Mouse (Mus musculus) cerebral cortex, adult 2 months (tissue): ENCODE data around the gene Atp5mpl.

Source experiments
- WGBS: fragments of 180-500 bp; shearing (Covaris S2); methylation state at CpG from one replicate; pipeline ENCODE4 v1.1.7; 2018; 5-methylcytosine and 5-hydroxymethylcytosine counted together

The Atp5mpl gene

GRCm38 (mm10) chr12:111966683-111967173, at the start of gene Atp5mpl:
Gene Atp5mpl (minus strand): TSS chr12:111966977.
- WGBS = under 1% methylated on average over 37 of the region's 37 CpGs

GRCm38 (mm10) chr12:112016346-112016745, 49.6 kb upstream of the Atp5mpl start:
- 80% methylated on average over 4 of the region's 4 CpGs for WGBS

GRCm38 (mm10) chr12:112013271-112013801, 46.6 kb upstream of the Atp5mpl start:
- WGBS = 61% methylated on average over 14 of the region's 14 CpGs

- WGBS = 31% methylated on average over 12 of the region's 12 CpGs
Measured at GRCm38 (mm10) chr12:112012511-112013270, 45.9 kb upstream of the Atp5mpl start.

- WGBS = 17% methylated on average over 8 of the region's 8 CpGs
Measured at GRCm38 (mm10) chr12:112001223-112001622, 34.4 kb upstream of the Atp5mpl start.

GRCm38 (mm10) chr12:111999735-112000134, 33.0 kb upstream of the Atp5mpl start:
- 97% methylated on average over 7 of the region's 7 CpGs for WGBS

- WGBS = 95% methylated on average over 2 of the region's 2 CpGs
Measured at GRCm38 (mm10) chr12:111995161-111995560, 28.4 kb upstream of the Atp5mpl start.

GRCm38 (mm10) chr12:111992626-111993025, 25.8 kb upstream of the Atp5mpl start:
- 91% methylated on average over 5 of the region's 5 CpGs for WGBS

GRCm38 (mm10) chr12:111986756-111987155, 20.0 kb upstream of the Atp5mpl start:
- 50% methylated on average over 9 of the region's 9 CpGs for WGBS

GRCm38 (mm10) chr12:111983165-111983564, 16.4 kb upstream of the Atp5mpl start:
- 83% methylated on average over 2 of the region's 2 CpGs for WGBS

- WGBS = 84% methylated on average over 8 of the region's 8 CpGs
Measured at GRCm38 (mm10) chr12:111981831-111982230, 15.1 kb upstream of the Atp5mpl start.

GRCm38 (mm10) chr12:111980887-111981367, 14.2 kb upstream of the Atp5mpl start, which contains the start of gene Rd3l:
Gene Rd3l (minus strand): TSS chr12:111981317.
- WGBS = 42% methylated on average over 6 of the region's 6 CpGs

- WGBS = 76% methylated on average over 6 of the region's 6 CpGs
Measured at GRCm38 (mm10) chr12:111978274-111978673, 11.5 kb upstream of the Atp5mpl start.

- WGBS = 31% methylated on average over 6 of the region's 6 CpGs
Measured at GRCm38 (mm10) chr12:111977138-111977537, 10.4 kb upstream of the Atp5mpl start.

- WGBS = 82% methylated on average over 6 of the region's 6 CpGs
Measured at GRCm38 (mm10) chr12:111974578-111974977, 7.8 kb upstream of the Atp5mpl start.

- 88% methylated on average over 10 of the region's 10 CpGs for WGBS
Measured at GRCm38 (mm10) chr12:111972504-111972903, 5.7 kb upstream of the Atp5mpl start.

GRCm38 (mm10) chr12:111971231-111971686, 4.5 kb upstream of the Atp5mpl start, which contains the start of gene Tdrd9:
Gene Tdrd9 (plus strand): TSS chr12:111971559.
- whole genome bisulfite sequencing = 86% methylated on average over 18 of the region's 18 CpGs

GRCm38 (mm10) chr12:111970085-111970484, 3.3 kb upstream of the Atp5mpl start:
- 80% methylated on average over 4 of the region's 4 CpGs for WGBS

- WGBS = 67% methylated on average over 5 of the region's 5 CpGs
Measured at GRCm38 (mm10) chr12:111963339-111963738, 3.4 kb downstream of the Atp5mpl start.

- 39% methylated on average over 9 of the region's 9 CpGs for WGBS
Measured at GRCm38 (mm10) chr12:111958101-111958865, 8.5 kb downstream of the Atp5mpl start.

GRCm38 (mm10) chr12:111956173-111956572, 10.6 kb downstream of the Atp5mpl start:
- 93% methylated on average over 5 of the region's 5 CpGs for WGBS

GRCm38 (mm10) chr12:111951701-111952100, 15.1 kb downstream of the Atp5mpl start:
- WGBS = 59% methylated on average over 5 of the region's 5 CpGs
